Mouse (Mus musculus) neural tube, embryonic 12.5 days (tissue): Measurements from ENCODE around the gene B4galnt4. TPM values are rescaled to one million over a fixed set of nuclear protein-coding genes. Genes with fewer than 3 reads are reported as not detected.
"Not testable (repeated sequence)": the region's sequence is repeated elsewhere in the genome, so short reads cannot be mapped to it uniquely, and the experiment has no call there.

ENCODE experiments used
- ATAC-seq: fragments of 200-750 bp; cut with Nextera tagmentation; 2 replicates; pipeline ENCODE4 v1.8.0; 2017; ENCODE audit warnings: low read depth, mild to moderate bottlenecking, moderate TSS enrichment, moderate library complexity; ENCODE audit not compliant: low FRiP score
- H3K27ac ChIP-seq: fragments of 300-500 bp; sonication (generic); 2 replicates; pipeline ENCODE4 v1.5.1; 2016
- H3K27me3 ChIP-seq: fragments of 300-500 bp; sonication (generic); replicated peaks from 2 replicates; pipeline ENCODE4 v1.6.1; 2016; ENCODE audit warnings: mild to moderate bottlenecking
- H3K36me3 ChIP-seq: fragments of 300-500 bp; sonication (generic); 2 replicates; pipeline ENCODE4 v1.6.1; 2016; ENCODE audit warnings: mild to moderate bottlenecking
- H3K4me1 ChIP-seq: fragments of 300-500 bp; sonication (generic); 2 replicates; pipeline ENCODE4 v1.6.1; 2016
- H3K4me2 ChIP-seq: fragments of 300-500 bp; sonication (generic); replicated peaks from 2 replicates; pipeline ENCODE4 v1.6.1; 2016; ENCODE audit warnings: mild to moderate bottlenecking
- H3K4me3 ChIP-seq: fragments of 300-500 bp; sonication (generic); 2 replicates; pipeline ENCODE4 v1.5.1; 2016
- H3K9ac ChIP-seq: fragments of 300-500 bp; sonication (generic); 2 replicates; pipeline ENCODE4 v1.6.1; 2016; ENCODE audit warnings: mild to moderate bottlenecking
- H3K9me3 ChIP-seq: fragments of 300-500 bp; sonication (generic); 2 replicates; pipeline ENCODE4 v1.6.1; 2016; ENCODE audit warnings: mild to moderate bottlenecking
- WGBS: fragments of 180-500 bp; shearing (Covaris S2); methylation state at CpG from one replicate; pipeline ENCODE4 v1.1.7; 2016; 5-methylcytosine and 5-hydroxymethylcytosine counted together
- polyA plus RNA-seq: library from polyadenylated mRNA; unstranded; fragments of >200 nt; fragmentation: Nextera tagmentation; extraction: Ambion mirVana; gene quantifications from 2 replicates; pipeline ENCODE4 v1.2.1, GENCODE M21; 2016

B4galnt4 gene
- polyA plus RNA-seq, 1 experiment from 2014 or later = 41.5 TPM

DNA sequence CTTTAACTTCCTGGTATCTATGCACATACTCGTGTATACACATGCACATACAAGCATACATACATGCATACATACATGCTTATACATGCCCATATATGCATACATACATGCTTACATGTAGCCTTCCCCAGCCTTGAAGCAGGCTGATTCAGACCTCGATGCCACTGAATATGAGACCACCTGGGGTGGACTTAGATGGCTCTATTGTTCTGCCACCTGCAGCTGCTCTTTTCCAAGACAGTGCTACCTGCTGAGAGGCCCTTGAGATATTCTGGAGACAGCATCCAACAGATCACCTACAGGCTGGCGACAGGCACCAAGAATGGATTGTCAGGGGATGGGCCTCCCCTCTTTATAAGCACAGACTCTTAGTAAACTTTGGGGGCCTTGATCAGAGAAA lies 30.5 kb upstream of the B4galnt4 start:
- Histone ChIP-seq H3K9ac (no peak overlapping the region), H3K9me3 (no peaks in the 10 kb centered on the region), H3K4me2 (no peak overlapping the region), H3K36me3 (no peaks in the 10 kb centered on the region), H3K4me3 (no peak overlapping the region), H3K27ac (no peak overlapping the region), H3K27me3 (no peaks in the 10 kb centered on the region), H3K4me1 (peaks cover 4% of the 10 kb centered on the region; the same call in 1 of the 2 replicates)
- WGBS = 46% methylated on average over 3 of the region's 3 CpGs
- ATAC-seq = no peak

DNA sequence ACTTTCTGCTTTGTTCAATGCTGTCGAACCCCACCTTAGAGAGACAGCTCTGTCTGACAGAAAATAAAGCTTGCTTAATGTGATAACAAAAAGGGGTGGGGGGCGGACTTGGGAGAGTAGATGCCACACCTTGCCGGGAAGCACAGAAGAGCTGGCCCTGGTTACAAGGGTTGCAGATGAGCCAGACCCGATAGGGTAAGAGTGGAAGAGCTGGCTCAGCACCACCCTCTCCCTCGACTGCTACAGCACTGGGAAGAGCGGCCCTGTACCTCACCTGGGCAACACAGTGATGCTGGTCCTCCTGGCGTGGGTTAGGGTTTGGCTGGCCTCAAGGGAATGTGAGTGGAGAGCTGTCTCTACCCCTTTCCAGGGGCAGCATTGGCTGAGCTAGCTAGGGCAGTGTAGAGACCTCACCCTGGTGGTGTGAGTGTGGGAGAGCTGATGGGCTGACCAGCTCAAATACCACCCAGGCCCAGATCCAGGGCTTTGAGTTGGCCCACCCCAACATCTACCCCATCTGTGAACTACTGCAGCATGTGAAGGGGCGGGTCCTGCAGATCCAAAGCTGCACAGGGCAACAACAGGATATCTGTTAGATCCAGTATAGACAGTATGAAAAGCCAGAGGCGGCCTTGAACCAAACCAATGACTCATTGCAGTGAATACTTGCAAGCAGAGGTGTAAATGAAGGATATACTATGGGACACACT lies 28.3 kb upstream of the B4galnt4 start:
- no peak for ATAC-seq
- Histone ChIP-seq H3K4me2 (no peak overlapping the region), H3K27me3 (no peaks in the 10 kb centered on the region), H3K4me3 (no peak overlapping the region), H3K4me1 (no peaks in the 10 kb centered on the region), H3K27ac (no peak overlapping the region), H3K9me3 (no peaks in the 10 kb centered on the region), H3K36me3 (no peaks in the 10 kb centered on the region), H3K9ac (no peak overlapping the region)
- WGBS = 85% methylated on average over 9 of the region's 9 CpGs

DNA sequence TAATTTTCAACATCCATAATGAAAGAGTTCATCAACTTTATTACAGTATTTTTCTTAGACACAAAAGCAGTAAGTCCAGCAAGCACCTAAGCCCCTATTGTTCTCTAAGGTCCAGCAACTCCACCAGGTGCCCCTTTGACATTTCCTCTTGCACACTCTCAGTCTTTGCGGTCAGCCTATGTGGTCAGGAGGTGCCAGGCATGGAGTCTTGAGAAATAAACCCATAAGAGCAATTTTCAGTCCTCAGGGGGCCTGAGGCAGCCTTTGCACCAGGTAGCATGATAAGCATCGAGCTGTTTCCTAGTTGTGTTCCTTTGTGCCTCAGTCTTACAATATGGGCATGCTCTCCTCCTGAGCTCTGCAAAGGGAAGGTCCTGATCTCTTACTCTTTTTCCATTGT lies 24.3 kb upstream of the B4galnt4 start:
- H3K27ac ChIP-seq, H3K9ac ChIP-seq, H3K4me2 ChIP-seq, H3K9me3 ChIP-seq, H3K4me3 ChIP-seq, ATAC-seq, H3K27me3 ChIP-seq, H3K36me3 ChIP-seq, H3K4me1 ChIP-seq: not testable (repeated sequence)
- 88% methylated on average over 1 of the region's 2 CpGs for WGBS

DNA sequence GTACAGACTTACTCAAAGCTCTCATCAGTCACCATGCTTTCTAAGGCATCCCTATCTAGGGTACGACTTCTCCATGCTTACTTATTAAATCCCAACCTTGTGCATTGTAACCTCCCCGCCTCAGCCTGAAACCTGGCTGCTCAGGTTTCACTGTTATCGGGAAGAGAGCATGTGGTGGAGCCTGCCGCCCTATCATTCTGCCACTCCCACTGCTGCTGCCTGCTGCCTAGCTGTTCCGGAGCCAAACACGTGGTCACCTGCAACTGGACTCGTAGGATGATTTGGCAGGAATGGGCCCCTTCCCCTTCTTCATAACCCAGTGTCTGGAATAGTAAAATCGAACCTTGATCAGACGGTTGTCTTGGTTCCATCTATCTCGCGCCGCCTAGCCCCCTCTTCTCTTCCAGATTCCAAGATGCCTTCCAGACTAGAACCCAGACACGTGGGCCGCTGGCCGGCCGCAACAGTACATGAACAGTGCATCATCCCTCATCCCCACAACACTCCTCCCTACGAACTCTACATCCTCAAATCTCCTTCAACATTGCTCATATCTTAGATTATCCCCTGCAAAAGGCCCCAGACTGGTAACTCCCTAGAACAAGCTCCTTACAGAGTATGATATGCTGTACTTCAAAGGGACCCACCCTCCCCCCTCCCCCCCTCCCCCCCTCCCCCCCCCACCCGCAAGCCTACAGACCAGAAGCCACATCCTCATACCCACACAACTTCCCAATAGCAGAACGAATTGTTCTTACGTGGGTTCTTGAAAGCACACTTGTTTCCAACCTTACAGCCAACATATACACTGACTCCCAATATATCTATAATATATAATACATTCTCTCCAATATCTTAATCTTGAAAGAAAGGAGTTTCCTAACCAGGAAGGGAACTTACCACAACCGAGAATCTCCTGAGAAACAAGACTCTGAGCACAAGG lies 22.5 kb upstream of the B4galnt4 start:
- no peak for ATAC-seq
- no peak overlapping the region for H3K9ac ChIP-seq
- H3K4me3 ChIP-seq = no peak overlapping the region
- no peak overlapping the region for H3K4me2 ChIP-seq
- no peak overlapping the region for H3K27ac ChIP-seq
- no peaks in the 10 kb centered on the region for H3K36me3 ChIP-seq
- no peaks in the 10 kb centered on the region for H3K27me3 ChIP-seq
- peaks cover 5% of the 10 kb centered on the region for H3K4me1 ChIP-seq
- no peaks in the 10 kb centered on the region for H3K9me3 ChIP-seq
- WGBS = 83% methylated on average over 20 of the region's 21 CpGs

DNA sequence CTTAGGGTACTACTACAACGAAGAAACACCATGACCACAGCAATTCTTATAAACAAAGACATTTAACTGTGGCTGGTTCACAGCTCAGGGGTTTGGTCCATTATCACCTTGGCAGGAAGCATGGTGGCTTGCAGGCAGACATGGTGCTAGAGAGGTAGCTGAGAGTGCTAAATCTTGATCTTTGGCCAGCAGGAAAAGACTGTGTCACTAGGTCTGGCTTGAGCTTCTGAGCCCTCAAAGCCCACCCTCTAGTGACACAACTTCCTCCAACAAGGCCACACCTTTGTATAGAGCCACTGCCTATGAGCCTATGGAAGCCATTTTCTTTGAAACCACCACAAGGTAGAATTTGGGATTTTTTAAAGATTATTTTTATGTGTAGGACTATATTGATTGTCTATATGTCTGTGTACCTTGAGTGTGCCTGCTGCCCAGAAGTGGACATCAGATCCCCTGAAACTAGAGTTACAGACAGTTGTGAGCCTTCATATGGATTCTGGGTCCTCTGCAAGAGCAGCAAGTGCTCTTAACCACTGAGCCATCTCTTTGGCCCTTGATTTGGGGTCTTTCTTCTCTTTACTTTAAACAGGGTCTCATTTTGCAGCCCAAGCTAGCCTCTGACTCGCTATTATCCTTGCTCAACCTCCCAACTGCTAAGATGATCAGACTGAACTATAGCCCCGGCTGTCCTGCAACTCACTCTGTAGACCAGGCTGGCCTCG lies 21.4 kb upstream of the B4galnt4 start:
- Histone ChIP-seq H3K4me2 (no peak overlapping the region), H3K27ac (no peak overlapping the region), H3K4me3 (no peak overlapping the region), H3K27me3 (no peaks in the 10 kb centered on the region), H3K9me3 (no peaks in the 10 kb centered on the region), H3K9ac (no peak overlapping the region), H3K4me1 (peaks cover 5% of the 10 kb centered on the region), H3K36me3 (no peaks in the 10 kb centered on the region)
- 91% methylated on average over 4 of the region's 4 CpGs for WGBS
- no peak for ATAC-seq

DNA sequence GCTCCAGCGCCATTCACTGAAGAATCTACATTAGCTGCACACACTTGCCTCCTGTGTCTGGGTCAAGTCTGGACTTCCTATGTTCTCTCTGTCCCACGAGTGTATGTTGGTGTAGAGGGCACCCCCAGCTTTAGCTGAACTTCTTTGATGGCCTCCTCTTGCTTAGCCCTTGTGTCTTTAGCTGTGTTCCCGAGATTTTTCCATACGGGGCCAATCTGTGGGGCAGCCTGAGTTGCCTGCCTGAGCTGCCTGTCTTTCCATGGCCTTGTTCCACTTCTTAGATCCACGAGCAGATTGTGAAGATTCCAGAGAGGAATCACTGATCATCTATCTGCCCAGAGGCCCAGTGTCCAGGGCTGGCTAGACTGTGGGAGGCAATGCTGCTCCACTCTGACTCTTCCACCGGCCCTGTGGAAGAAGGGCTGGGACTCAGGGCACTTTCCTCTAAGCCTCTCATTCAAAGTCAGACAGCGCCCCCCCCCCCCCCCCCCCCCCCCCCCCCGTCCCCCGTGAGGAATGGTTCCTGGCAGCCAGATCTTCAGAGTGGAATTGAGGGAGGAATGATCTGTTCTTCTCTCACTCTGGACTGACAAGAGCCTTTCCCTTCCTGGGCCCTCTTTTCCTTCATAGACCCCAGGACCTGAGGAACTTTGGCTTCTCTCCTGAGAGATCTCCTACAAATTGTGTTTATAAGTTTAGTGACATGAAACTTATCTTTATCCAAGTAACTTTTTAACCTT lies 19.9 kb upstream of the B4galnt4 start:
- ATAC-seq = no peak
- Histone ChIP-seq H3K36me3 (no peaks in the 10 kb centered on the region), H3K4me3 (no peak overlapping the region), H3K27me3 (no peaks in the 10 kb centered on the region), H3K9me3 (no peaks in the 10 kb centered on the region), H3K4me2 (peak overlapping the region; percentile 25; the same call in 1 of the 2 replicates), H3K27ac (0 out of 2 replicates have a peak overlapping the region, but pooled peaks have one; percentile 7), H3K9ac (no peak overlapping the region), H3K4me1 (peaks cover 5% of the 10 kb centered on the region)
- WGBS = 46% methylated on average over 6 of the region's 9 CpGs

DNA sequence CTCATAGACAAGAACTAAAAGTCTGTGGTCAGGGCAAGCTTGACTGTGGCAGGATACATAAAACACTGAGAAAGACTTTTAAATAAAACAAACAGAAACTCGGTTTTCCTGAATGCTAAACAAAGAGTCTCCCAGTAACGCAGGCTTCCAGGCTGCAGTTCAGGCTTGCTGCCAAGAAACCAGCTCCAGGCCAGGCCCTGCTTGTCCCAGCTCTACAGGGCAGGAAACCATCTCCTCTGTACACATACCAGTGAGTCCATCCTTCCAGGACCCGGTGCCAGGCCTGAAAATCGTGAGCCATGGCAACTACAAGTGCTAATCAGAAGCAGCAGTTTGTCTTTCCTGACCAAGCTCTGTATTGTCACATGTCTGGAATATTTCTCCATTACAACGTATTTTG lies 19.2 kb upstream of the B4galnt4 start:
- no peak overlapping the region for H3K4me3 ChIP-seq
- H3K36me3 ChIP-seq = no peaks in the 10 kb centered on the region
- peaks cover 5% of the 10 kb centered on the region for H3K4me1 ChIP-seq
- 34% methylated on average over 5 of the region's 5 CpGs for WGBS
- no peak overlapping the region for H3K9ac ChIP-seq
- no peaks in the 10 kb centered on the region for H3K27me3 ChIP-seq
- ATAC-seq = peak; percentile 70; the same call in 1 of the 2 replicates
- no peak overlapping the region for H3K4me2 ChIP-seq
- no peaks in the 10 kb centered on the region for H3K9me3 ChIP-seq
- 0 out of 2 replicates have a peak overlapping the region, but pooled peaks have one; percentile 7 for H3K27ac ChIP-seq

DNA sequence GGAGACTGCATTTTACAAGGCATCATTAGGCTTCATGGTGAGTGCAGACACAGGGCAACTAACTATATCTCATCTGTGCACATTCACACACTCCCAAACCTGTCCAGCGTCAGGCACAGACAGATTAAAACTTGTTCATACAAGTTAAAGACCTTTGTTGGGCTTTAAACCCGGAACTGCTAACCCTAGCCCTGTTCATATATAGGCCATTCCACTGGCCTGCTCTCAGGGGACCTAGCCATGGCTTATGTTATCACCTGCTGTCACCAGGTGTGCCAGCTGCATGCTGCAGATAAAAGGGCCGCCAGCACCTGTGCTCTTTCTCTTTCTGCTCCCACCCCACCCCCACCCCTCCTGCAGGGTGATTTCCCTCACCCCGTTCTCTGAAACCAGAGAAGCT lies 18.4 kb upstream of the B4galnt4 start:
- Histone ChIP-seq H3K27ac (no peak overlapping the region), H3K9me3 (no peaks in the 10 kb centered on the region), H3K9ac (no peak overlapping the region), H3K4me1 (peaks cover 11% of the 10 kb centered on the region), H3K36me3 (no peaks in the 10 kb centered on the region), H3K4me3 (no peak overlapping the region), H3K4me2 (no peak overlapping the region), H3K27me3 (no peaks in the 10 kb centered on the region)
- WGBS = 54% methylated on average over 4 of the region's 4 CpGs
- ATAC-seq = no peak

DNA sequence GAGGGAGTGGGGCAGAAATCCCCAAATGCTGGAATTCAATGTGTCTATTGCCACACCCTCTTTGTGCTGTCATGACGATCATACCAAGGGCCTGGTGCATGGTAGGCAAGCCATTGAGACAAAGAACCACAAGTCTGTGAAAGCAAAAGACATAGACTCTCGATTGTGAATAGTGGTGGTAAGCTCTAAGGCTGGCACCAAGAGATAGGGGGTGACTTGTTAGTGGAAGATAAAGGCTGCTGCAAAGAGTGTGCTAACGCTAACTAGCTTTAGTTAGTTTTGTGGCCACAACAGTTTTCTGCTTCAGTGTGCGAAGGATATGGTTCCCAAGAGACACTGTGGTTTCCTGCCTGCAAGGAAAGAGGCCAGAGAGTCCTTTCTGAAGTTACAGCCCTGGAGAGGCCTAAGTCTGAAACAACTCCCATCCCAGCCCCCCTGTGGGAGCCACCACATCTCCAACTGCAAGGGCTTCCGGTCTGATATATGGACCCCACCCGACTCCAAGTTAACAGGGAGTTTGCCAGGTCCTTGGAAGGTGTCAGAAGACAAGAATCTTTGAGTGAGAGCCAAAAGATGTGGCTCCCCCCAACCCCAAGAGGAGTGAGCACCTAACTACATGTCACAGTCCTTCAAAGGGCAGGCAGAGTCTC lies 13.8 kb upstream of the B4galnt4 start:
- Histone ChIP-seq H3K4me1 (peaks cover 17% of the 10 kb centered on the region), H3K9me3 (no peaks in the 10 kb centered on the region), H3K27me3 (no peaks in the 10 kb centered on the region), H3K27ac (no peak overlapping the region), H3K36me3 (no peaks in the 10 kb centered on the region), H3K4me3 (no peak overlapping the region), H3K9ac (no peak overlapping the region), H3K4me2 (peak overlapping the region; percentile 74)
- 75% methylated on average over 6 of the region's 6 CpGs for WGBS
- no peak for ATAC-seq

DNA sequence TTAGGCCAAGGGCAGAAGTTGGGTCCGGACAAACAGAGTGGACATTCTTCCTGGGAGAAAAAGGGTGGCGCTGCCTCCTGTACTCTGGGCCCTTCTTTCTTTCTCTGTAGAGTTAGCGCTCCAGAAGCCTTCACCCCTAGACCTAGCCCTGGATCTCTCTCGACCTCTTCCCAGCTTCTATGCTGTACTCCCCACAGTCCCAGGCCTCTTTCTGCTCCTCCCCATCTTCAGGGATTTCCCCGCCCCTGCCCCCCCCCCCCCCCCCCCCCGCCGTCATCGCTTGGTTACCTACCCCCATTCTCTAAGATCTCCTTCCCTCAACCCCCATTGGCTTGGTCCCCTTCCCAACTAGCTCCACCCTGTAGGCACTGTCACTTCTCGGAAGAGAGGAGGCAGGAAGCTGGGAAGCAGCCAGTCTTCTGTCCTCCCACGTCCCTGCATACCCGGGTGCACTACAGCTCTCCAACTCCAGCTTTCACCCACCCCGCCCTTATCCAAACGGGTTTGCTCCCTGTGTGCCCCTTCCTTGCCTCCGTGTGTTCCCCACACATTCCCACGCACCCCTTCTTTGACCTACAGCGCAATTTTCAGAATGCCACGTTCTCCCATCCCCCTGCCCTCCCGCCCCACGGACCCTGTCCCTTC lies 13.2 kb upstream of the B4galnt4 start:
- Histone ChIP-seq H3K36me3 (no peaks in the 10 kb centered on the region), H3K4me2 (peak overlapping the region; percentile 74), H3K9me3 (no peaks in the 10 kb centered on the region), H3K4me3 (peak overlapping the region; percentile 31), H3K4me1 (peaks cover 17% of the 10 kb centered on the region), H3K27me3 (no peaks in the 10 kb centered on the region), H3K27ac (no peak overlapping the region), H3K9ac (peak overlapping the region; percentile 47)
- 6% methylated on average over 15 of the region's 19 CpGs for WGBS
- ATAC-seq = peak; percentile 77
